ENCODE assay signal across 24 mouse cellular contexts in the genomic region with DNA sequence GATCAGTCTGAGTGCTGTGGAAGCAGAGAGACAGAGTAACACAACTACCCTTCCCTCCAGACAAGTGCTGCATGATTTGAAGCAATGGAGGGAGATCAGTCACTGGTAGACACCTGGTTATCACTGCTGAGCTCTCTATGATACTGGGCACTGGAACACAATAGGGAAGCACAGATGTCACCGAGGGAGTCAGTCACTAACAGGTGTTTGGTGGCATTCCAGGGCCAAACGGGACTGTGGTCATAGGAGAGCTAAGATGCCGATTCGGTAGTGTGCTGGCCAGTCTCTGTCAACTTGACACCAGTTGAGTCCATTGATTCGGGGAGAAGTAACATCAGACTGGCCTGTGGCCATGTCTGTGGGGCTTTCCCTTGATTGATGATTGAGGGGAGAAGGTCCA.
"Had no signal": no experiment of that assay in that cellular context is flagged by ENCODE, and none has a peak within 500 bp of the region (broad histone marks: within the 10 kb centered on the region; RNA-seq: fewer than 3 reads in every experiment).

No protein-coding gene starts in this region.

- H3K4me3 ChIP-seq: heart, embryonic 10.5 days; heart, embryonic 12.5 days; hindbrain, embryonic 12.5 days; kidney, embryonic 15.5 days; limb, embryonic 13.5 days; limb, embryonic 15.5 days; liver, embryonic 12.5 days had no signal

- H3K9ac ChIP-seq: heart, embryonic 12.5 days; hindbrain, embryonic 12.5 days; hindbrain, embryonic 14.5 days; kidney, embryonic 15.5 days; limb, embryonic 13.5 days; limb, embryonic 15.5 days; liver, embryonic 12.5 days; liver, embryonic 14.5 days had no signal

- DNase-seq: gastrocnemius, postnatal 10 days; gastrocnemius, postnatal 25 days; heart, adult 18-20 months; heart, postnatal 10 days; kidney, adult 11 months; kidney, adult 2 months; kidney, adult 9 months; kidney, postnatal 14 days; kidney, postnatal 36 days; layer of hippocampus, adult 9-11 months; layer of hippocampus, postnatal 36 days; left cerebral cortex, postnatal 4 days had no signal

- H3K9me3 ChIP-seq: heart, embryonic 10.5 days; hindbrain, embryonic 12.5 days; limb, embryonic 15.5 days; liver, embryonic 12.5 days had no signal

- H3K4me1 ChIP-seq: limb, embryonic 13.5 days; limb, embryonic 15.5 days had no signal

- ATAC-seq: hindbrain, embryonic 16.5 days; intestine, embryonic 16.5 days; liver, embryonic 12.5 days had no signal

- H3K27ac ChIP-seq: heart, embryonic 10.5 days; hindbrain, embryonic 12.5 days; hindbrain, embryonic 14.5 days; kidney, embryonic 15.5 days; kidney, postnatal 0 days; limb, embryonic 13.5 days; limb, embryonic 15.5 days; liver, embryonic 12.5 days; liver, embryonic 14.5 days had no signal

- H3K4me2 ChIP-seq: heart, embryonic 12.5 days; hindbrain, embryonic 12.5 days; hindbrain, embryonic 14.5 days; kidney, embryonic 15.5 days; limb, embryonic 13.5 days; limb, embryonic 15.5 days; liver, embryonic 12.5 days had no signal

- H3K36me3 ChIP-seq: heart, embryonic 12.5 days; kidney, embryonic 15.5 days; liver, embryonic 12.5 days had no signal

- H3K27me3 ChIP-seq: heart, embryonic 12.5 days; hindbrain, embryonic 12.5 days; kidney, embryonic 15.5 days; limb, embryonic 13.5 days; limb, embryonic 15.5 days had no signal
